Mouse (Mus musculus) hindbrain, embryonic 12.5 days (tissue): ENCODE measurements around the gene Kif16b. TPM values are rescaled to one million over a fixed set of nuclear protein-coding genes. Genes with fewer than 3 reads are reported as not detected.
A peak's percentile ranks its signal among the peaks of the same experiment; 100 is the strongest.

ENCODE experiments used
- ATAC-seq: fragments of 200-750 bp; cut with Nextera tagmentation; 2 replicates; pipeline ENCODE4 v1.8.0; 2017; ENCODE audit warnings: moderate TSS enrichment; ENCODE audit not compliant: low FRiP score
- H3K27ac ChIP-seq: fragments of 300-500 bp; sonication (generic); 2 replicates; pipeline ENCODE4 v1.5.1; 2016; ENCODE audit warnings: mild to moderate bottlenecking
- H3K27me3 ChIP-seq: fragments of 300-500 bp; sonication (generic); 2 replicates; pipeline ENCODE4 v1.6.1; 2016; ENCODE audit warnings: mild to moderate bottlenecking
- H3K36me3 ChIP-seq: fragments of 300-500 bp; sonication (generic); 2 replicates; pipeline ENCODE4 v1.6.1; 2016; ENCODE audit warnings: mild to moderate bottlenecking
- H3K4me1 ChIP-seq: fragments of 300-500 bp; sonication (generic); 2 replicates; pipeline ENCODE4 v1.6.1; 2016
- H3K4me2 ChIP-seq: fragments of 300-500 bp; sonication (generic); replicated peaks from 2 replicates; pipeline ENCODE4 v1.6.1; 2016; ENCODE audit warnings: mild to moderate bottlenecking
- H3K4me3 ChIP-seq: fragments of 300-500 bp; sonication (generic); 2 replicates; pipeline ENCODE4 v1.5.1; 2016; ENCODE audit warnings: mild to moderate bottlenecking
- H3K9ac ChIP-seq: fragments of 300-500 bp; sonication (generic); 2 replicates; pipeline ENCODE4 v1.6.1; 2016; ENCODE audit warnings: mild to moderate bottlenecking, moderate library complexity
- H3K9me3 ChIP-seq: fragments of 300-500 bp; sonication (generic); replicated peaks from 2 replicates; pipeline ENCODE4 v1.6.1; 2016; ENCODE audit warnings: mild to moderate bottlenecking
- whole genome bisulfite sequencing: fragments of 180-500 bp; shearing (Covaris S2); methylation state at CpG from one replicate; pipeline ENCODE4 v1.1.7; 2016; 5-methylcytosine and 5-hydroxymethylcytosine counted together
- polyA plus RNA-seq: library from polyadenylated mRNA; unstranded; fragments of >200 nt; fragmentation: Nextera tagmentation; extraction: Ambion mirVana; gene quantifications from 2 replicates; pipeline ENCODE4 v1.2.1, GENCODE M21; 2016

The Kif16b gene
- polyA plus RNA-seq, 1 experiment from 2014 or later: 9.7 TPM

DNA sequence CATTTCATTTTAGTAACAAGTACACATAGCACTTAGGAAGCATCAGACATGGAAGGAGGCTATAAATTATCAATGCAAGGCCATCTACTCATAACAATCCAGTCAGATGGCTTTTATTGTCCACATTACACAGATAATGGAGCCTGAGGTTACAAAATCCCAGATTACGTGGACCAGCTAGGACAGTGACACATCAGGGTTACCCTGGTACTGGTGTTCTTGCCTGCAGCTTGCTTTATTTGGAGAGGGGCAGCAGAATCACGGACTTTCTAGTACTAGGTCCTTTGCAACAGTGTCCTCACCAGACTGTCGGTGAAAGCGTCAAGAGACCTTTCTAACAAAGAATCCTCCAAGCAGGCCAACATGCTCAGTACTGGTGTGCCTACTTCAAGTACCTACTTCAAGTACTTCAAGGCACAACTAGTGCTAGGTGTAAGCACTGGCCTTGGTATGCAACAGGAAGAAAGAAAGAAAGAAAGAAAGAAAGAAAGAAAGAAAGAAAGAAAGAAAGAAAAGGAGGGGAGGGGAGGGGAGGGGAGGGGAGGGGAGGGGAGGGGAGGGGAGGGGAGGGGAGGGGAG lies 213.3 kb downstream of the Kif16b start:
- H3K4me2 ChIP-seq: no peak overlapping the region
- no peak overlapping the region for H3K9ac ChIP-seq
- H3K36me3 ChIP-seq: no peaks in the 10 kb centered on the region
- H3K27ac ChIP-seq: no peak overlapping the region
- no peak overlapping the region for H3K4me3 ChIP-seq
- no peaks in the 10 kb centered on the region for H3K9me3 ChIP-seq
- no peak for ATAC-seq
- H3K4me1 ChIP-seq: no peaks in the 10 kb centered on the region
- H3K27me3 ChIP-seq: no peaks in the 10 kb centered on the region
- WGBS: 89% methylated on average over 4 of the region's 4 CpGs

DNA sequence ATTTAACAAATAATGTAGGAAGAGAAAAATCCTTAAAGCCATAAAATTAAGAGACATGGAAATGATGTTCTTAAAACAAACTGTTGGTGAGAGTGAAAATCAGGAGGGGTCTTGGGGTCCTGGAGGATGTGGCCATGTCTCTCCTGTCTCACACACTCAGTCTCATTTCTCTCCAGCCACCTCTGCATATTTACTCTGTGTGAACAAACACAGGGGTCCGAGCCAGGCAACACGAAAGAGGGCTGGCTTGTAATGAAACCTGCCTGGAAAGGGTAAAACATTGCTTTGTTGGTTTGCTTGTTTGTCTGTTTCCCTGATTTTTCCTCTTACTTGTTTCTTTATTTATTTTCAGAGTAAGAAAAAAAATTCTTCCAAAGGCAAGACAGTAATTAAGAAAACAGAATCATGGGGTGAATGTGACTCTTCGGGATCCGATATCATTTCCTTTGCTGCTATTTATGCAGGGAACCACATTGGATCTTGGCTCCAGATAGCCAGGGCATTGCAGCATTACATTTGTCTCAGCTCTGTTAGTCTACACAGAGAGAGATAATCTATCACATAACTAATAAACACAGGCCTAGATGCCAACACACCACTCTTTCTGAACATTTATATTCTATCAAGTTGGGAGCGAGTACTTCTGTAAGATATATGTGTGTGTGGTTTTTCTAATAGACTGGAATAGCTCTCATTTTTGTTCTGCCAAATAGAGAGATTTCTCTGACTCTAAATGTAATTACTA lies 218.2 kb downstream of the Kif16b start:
- H3K27ac ChIP-seq: no peak overlapping the region
- H3K4me1 ChIP-seq: no peaks in the 10 kb centered on the region
- no peaks in the 10 kb centered on the region for H3K36me3 ChIP-seq
- no peak overlapping the region for H3K4me2 ChIP-seq
- H3K4me3 ChIP-seq: no peak overlapping the region
- H3K27me3 ChIP-seq: no peaks in the 10 kb centered on the region
- 84% methylated on average over 5 of the region's 5 CpGs for WGBS
- no peak overlapping the region for H3K9ac ChIP-seq
- no peaks in the 10 kb centered on the region for H3K9me3 ChIP-seq
- no peak for ATAC-seq

DNA sequence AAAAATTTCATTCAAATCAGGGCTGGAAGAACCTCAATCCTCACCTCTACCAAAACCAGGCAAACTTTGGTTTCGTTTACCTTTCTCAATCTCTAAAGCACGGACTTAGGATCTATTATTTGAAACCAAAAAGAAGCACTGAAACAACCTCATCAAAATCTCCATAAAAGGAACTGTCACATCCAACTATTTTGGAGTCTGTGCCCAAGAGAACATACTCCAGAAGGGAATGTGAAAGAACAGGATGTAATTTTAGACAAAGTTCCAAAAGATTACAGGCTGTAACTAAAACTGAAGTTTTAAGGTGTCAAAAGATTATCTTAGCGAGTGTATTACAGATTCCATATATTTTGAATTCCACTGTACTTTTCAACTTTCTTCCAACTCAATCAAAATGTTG lies 232.9 kb downstream of the Kif16b start:
- Histone ChIP-seq H3K9ac (no peak overlapping the region), H3K27ac (no peak overlapping the region), H3K36me3 (no peaks in the 10 kb centered on the region), H3K4me2 (no peak overlapping the region), H3K27me3 (no peaks in the 10 kb centered on the region), H3K4me1 (no peaks in the 10 kb centered on the region), H3K9me3 (no peaks in the 10 kb centered on the region), H3K4me3 (no peak overlapping the region)
- ATAC-seq: no peak
- WGBS: 88% methylated on average over 3 of the region's 3 CpGs

DNA sequence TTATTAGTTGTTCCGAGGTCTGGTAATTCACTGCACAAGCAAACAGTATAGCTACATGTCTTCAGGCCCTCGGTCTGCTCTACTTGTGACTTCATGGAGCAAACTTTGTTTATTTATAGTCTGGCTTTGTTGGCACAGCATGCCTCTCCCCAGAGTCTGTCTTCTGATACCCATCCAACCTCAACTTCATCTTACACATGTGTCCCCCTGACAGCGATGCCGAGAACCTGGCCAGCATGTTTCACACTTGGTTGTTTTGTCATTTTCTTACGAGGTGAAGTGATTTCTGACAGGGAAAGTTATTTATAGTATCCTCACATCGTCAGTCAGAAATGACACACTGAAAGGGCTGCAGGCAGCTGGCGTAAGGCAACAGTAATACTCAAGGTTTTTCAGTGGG lies 249.7 kb downstream of the Kif16b start:
- WGBS: 73% methylated on average over 7 of the region's 7 CpGs
- no peaks in the 10 kb centered on the region for H3K36me3 ChIP-seq
- no peaks in the 10 kb centered on the region for H3K27me3 ChIP-seq
- H3K4me2 ChIP-seq: no peak overlapping the region
- no peaks in the 10 kb centered on the region for H3K4me1 ChIP-seq
- no peak overlapping the region for H3K27ac ChIP-seq
- no peak for ATAC-seq
- no peaks in the 10 kb centered on the region for H3K9me3 ChIP-seq
- H3K9ac ChIP-seq: no peak overlapping the region
- no peak overlapping the region for H3K4me3 ChIP-seq

DNA sequence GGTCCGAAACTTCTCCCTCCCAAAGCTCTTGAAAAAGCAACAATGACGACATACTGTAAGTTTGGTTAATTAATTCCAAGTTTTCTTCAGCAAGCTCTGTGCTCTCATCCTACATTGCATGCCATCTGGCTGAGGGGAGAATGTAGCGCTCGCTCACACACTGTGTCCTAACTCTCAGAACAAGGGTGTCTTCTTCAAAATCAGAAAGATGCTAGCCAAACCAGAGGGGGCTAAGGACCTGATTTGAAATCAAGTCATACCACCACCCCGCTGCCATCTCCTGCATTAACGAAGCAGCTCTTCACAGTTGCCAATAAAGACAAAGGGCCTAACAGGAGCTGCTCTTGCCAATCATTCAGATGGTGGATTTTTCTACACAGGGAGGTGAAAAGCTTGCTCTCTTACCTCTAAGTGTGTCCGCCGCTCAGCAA lies 253.3 kb downstream of the Kif16b start:
- no peak for ATAC-seq
- Histone ChIP-seq H3K9ac (no peak overlapping the region), H3K4me3 (no peak overlapping the region), H3K27me3 (no peaks in the 10 kb centered on the region), H3K27ac (no peak overlapping the region), H3K36me3 (no peaks in the 10 kb centered on the region), H3K4me1 (no peaks in the 10 kb centered on the region), H3K4me2 (no peak overlapping the region), H3K9me3 (no peaks in the 10 kb centered on the region)
- WGBS: 84% methylated on average over 8 of the region's 8 CpGs

DNA sequence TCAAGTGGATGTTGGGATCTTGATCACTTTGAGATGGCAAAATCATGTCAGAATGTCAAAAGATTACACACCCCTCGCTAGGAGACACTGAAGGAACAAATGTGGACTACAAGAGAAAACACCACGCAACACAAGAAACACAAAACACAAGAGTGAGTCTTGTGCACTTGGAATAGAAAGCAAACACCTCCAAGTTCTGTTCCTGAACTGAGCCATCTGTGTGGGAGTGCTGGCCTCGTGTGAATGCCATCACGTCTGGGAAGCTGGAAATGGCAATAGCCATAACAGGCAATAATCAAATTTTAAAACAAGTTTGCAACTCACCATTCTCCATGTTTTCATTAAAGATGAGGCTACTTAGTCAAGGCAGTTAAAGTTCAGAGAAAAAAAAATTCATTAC lies 254.5 kb downstream of the Kif16b start:
- no peaks in the 10 kb centered on the region for H3K27me3 ChIP-seq
- ATAC-seq: no peak

DNA sequence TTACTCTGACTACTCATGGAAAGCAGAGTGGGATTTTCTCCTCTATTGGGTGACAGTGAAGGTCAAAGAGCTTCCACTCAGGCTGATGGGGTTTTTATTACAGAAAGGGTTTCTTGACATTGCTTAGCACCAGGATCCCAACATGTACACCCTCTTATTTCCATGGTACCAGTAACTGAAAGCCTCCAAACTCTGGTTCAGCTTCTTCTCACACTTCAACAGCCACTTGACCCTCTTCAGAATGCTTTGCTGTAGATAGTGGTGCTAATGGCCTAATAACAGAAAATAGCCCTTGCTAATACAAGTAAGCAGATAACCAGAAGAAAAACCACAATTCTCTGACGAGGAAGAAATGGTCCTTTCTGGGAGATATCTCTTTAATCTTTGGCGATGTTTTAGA lies 259.6 kb downstream of the Kif16b start:
- H3K4me2 ChIP-seq: no peak overlapping the region
- H3K27me3 ChIP-seq: no peaks in the 10 kb centered on the region
- ATAC-seq: no peak
- H3K36me3 ChIP-seq: no peaks in the 10 kb centered on the region
- no peak overlapping the region for H3K4me3 ChIP-seq
- H3K9ac ChIP-seq: no peak overlapping the region
- no peaks in the 10 kb centered on the region for H3K9me3 ChIP-seq
- no peak overlapping the region for H3K27ac ChIP-seq
- H3K4me1 ChIP-seq: no peaks in the 10 kb centered on the region
- 89% methylated on average over 2 of the region's 2 CpGs for WGBS

More for the DNA sequence above, 254.5 kb downstream of the Kif16b start:
- Histone ChIP-seq H3K4me1 (no peaks in the 10 kb centered on the region), H3K4me2 (no peak overlapping the region), H3K27ac (no peak overlapping the region), H3K36me3 (no peaks in the 10 kb centered on the region), H3K4me3 (no peak overlapping the region), H3K9me3 (no peaks in the 10 kb centered on the region), H3K9ac (no peak overlapping the region)
- WGBS: 93% methylated on average over 4 of the region's 4 CpGs

DNA sequence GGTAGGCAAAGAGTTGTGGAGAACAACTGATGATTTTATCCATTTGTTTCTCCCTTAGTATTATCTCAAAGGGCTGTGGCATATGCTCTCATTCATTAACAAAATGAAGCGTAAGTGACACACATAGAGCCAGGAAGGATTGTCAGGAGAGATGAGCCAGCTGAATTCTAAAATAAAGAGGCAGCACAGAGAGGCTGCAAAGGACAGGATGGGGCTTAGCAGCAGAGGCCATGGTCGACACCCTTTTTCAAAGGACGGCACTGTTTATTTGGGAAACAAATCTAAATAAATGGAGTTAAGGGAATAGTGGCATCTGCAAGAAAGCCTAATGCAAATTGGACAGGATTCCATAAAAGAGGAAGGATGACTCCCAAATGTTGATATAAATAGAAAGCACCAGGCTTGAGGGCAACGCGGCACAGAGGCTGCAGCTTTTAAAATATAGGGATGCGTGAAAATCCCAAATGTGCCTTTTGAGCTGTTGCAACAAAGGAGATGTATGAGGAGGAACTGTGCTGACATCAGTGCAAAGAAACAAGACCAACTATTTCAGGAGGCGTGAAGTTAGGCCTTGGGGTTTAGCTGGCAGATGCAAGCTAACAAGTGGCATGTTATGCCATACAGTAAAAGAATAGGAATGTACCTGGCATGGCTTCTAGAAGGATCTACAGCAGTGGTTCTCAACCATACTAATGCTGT lies 265.6 kb downstream of the Kif16b start:
- no peak overlapping the region for H3K4me3 ChIP-seq
- 0 out of 2 replicates have a peak, but pooled peaks have one; percentile 35 for ATAC-seq
- H3K27ac ChIP-seq: no peak overlapping the region
- WGBS: 79% methylated on average over 7 of the region's 7 CpGs
- no peak overlapping the region for H3K4me2 ChIP-seq
- H3K4me1 ChIP-seq: 0 out of 2 replicates have a peak, but pooled peaks cover 5% of the 10 kb centered on the region
- no peaks in the 10 kb centered on the region for H3K9me3 ChIP-seq
- no peaks in the 10 kb centered on the region for H3K27me3 ChIP-seq
- H3K36me3 ChIP-seq: no peaks in the 10 kb centered on the region
- H3K9ac ChIP-seq: no peak overlapping the region

DNA sequence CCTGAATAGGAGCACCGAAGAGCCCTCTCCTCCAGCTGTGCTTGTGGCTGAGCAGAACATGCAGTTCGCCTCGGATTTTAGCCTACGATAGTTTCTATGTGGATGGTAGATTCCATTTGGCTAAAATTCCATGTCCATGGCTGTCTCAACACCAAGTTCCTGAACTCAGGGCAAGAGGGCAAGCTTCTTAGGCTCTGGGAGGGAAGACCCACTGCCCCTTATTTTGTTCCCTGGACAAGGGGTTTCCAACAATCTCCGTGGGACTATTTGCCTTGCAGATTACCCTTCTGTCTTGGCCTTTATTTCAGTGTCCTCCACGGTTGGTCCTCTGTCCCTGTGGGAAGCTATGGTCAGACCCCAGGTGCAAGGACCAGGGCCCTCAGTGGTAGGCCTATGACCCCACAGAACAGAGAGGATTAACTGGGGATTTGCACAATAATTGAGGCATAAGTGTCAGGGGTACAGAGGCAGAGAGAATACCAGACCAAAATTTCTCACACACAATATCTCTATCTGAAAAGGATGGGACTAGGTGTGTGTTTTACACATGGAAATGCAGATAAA lies 267.3 kb downstream of the Kif16b start:
- H3K4me3 ChIP-seq: no peak overlapping the region
- H3K27ac ChIP-seq: no peak overlapping the region
- no peaks in the 10 kb centered on the region for H3K9me3 ChIP-seq
- 66% methylated on average over 6 of the region's 6 CpGs for WGBS
- H3K4me1 ChIP-seq: 0 out of 2 replicates have a peak, but pooled peaks cover 5% of the 10 kb centered on the region
- no peaks in the 10 kb centered on the region for H3K36me3 ChIP-seq
- no peaks in the 10 kb centered on the region for H3K27me3 ChIP-seq
- no peak overlapping the region for H3K4me2 ChIP-seq
- no peak for ATAC-seq
- no peak overlapping the region for H3K9ac ChIP-seq

DNA sequence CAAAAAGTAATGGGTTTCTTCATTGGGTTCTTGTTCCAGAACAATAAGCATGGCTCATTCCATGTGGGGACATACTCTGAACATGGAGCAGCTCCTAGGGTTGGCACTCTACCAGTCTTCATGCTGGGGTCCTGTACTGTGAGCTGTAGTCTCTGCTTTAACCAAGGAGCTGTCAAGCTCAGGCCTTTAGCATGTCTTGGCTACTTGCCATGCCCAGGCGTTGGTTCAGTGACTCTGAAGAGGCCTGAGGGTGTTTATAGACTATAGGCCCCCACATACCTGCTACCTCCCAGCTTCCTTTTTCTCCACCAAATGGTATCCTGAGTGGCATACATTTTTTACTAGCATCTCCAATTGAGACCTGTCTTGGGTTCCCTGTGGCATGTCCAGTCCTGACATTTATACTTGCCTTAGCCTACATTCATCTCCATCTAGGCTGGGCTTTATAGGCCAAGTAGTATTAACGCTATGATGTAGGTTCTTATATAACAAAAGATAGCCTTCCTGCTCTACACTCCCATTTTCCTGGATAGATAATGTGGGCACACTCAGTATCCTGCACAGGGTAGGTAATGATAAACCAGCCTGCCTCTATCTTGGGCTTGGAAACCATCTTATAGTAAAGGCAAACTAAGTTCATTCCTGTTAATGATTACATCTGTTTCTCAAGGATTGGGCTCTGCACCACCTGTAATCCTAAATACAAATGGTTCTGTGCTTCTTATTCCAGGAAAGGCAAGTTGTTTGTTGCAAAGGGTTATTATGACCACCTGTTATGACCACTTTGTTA lies 271.6 kb downstream of the Kif16b start:
- Histone ChIP-seq H3K9me3 (no peaks in the 10 kb centered on the region), H3K4me1 (no peaks in the 10 kb centered on the region), H3K4me2 (no peak overlapping the region), H3K36me3 (no peaks in the 10 kb centered on the region), H3K4me3 (no peak overlapping the region), H3K27ac (no peak overlapping the region), H3K27me3 (no peaks in the 10 kb centered on the region), H3K9ac (no peak overlapping the region)
- no peak for ATAC-seq
- WGBS: 84% methylated on average over 2 of the region's 2 CpGs

DNA sequence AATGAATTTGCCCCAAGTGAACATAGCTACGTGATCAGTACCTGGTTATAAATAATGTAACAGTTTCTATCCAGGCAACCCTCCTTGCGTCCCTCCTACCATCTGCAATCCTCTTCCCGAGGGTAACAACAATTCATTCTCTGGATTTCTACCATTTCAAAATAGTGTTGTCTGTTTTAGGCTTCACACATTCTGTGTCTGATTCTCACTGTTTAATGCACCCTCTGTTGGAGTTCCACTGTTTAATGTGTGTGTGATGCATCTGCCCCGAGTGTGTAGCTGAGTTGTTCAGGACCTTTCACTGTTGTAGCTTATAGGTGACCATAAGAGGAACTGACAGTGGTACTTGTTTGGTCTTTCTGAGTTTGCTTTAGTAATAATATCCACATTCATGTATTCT lies 275.6 kb downstream of the Kif16b start:
- 90% methylated on average over 4 of the region's 4 CpGs for WGBS
- no peak for ATAC-seq
- H3K9ac ChIP-seq: no peak overlapping the region

DNA sequence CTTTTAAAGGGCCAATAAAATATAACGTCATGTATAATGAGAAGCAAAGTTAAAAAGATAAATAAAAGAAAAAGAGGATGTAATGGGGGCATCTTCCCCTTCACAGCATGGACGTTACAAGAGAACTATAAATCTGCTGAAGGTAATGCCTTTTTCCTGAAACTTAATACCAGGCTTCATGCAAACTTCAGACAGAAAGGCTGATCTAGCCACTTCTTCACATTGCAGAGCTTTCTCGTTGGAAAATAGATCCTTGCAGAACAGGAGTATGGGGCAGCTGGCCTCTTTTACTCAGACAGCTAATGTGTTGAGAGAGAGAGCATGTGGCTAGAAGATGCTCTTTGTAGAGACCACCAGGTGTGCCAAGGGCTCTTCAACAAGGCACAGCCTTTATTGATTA lies 276.2 kb downstream of the Kif16b start:
- no peak overlapping the region for H3K9ac ChIP-seq
- H3K27ac ChIP-seq: no peak overlapping the region
- ATAC-seq: no peak
- H3K36me3 ChIP-seq: no peaks in the 10 kb centered on the region
- H3K4me2 ChIP-seq: no peak overlapping the region
- no peak overlapping the region for H3K4me3 ChIP-seq
- 73% methylated on average over 3 of the region's 3 CpGs for WGBS
- H3K27me3 ChIP-seq: no peaks in the 10 kb centered on the region
- no peaks in the 10 kb centered on the region for H3K4me1 ChIP-seq
- H3K9me3 ChIP-seq: no peaks in the 10 kb centered on the region

More for the DNA sequence above, 275.6 kb downstream of the Kif16b start:
- Histone ChIP-seq H3K27ac (no peak overlapping the region), H3K36me3 (no peaks in the 10 kb centered on the region), H3K4me1 (no peaks in the 10 kb centered on the region), H3K27me3 (no peaks in the 10 kb centered on the region), H3K4me2 (no peak overlapping the region), H3K4me3 (no peak overlapping the region), H3K9me3 (no peaks in the 10 kb centered on the region)
